Mouse (Mus musculus): ENCODE data around the gene Cdk2ap1. TPM values are rescaled to one million over a fixed set of nuclear protein-coding genes. Genes with fewer than 3 reads are reported as not detected.
"Not testable (repeated sequence)": the region's sequence is repeated elsewhere in the genome, so short reads cannot be mapped to it uniquely, and the experiment has no call there.

The Cdk2ap1 gene
- 100 to 1,000 TPM; 163 to 170 TPM for total RNA-seq (2021)
- long read RNA-seq, experiment 1, transcript Cdk2ap1-203 (3 exons, 715 nt): minor isoform, 6 of 97 reads
- long read RNA-seq, experiment 1, transcript Cdk2ap1-204 (4 exons, 1,286 nt): minor isoform, 5 of 97 reads
- long read RNA-seq, experiment 1, transcript Cdk2ap1-201 (4 exons, 1,315 nt): major isoform, 81 of 97 reads
- long read RNA-seq, experiment 1, partial matches to known transcripts: 0 of 97 reads
- long read RNA-seq, experiment 1, other reads (novel, unspliced or antisense): 4 of 97 reads
- long read RNA-seq, experiment 2, transcript Cdk2ap1-204 (4 exons, 1,286 nt): minor isoform, 6 of 111 reads
- long read RNA-seq, experiment 2, transcript Cdk2ap1-201 (4 exons, 1,315 nt): major isoform, 78 of 111 reads
- long read RNA-seq, experiment 2, transcript Cdk2ap1-203 (3 exons, 715 nt): minor isoform, 17 of 111 reads
- long read RNA-seq, experiment 2, partial matches to known transcripts: 0 of 111 reads
- long read RNA-seq, experiment 2, other reads (novel, unspliced or antisense): 8 of 111 reads

- intact Hi-C loops (cut with DNase I); DNase-seq (ENCODE audit: extremely low spot score in 1 of 2, low spot score in 2 of 2); H3K4me3 ChIP-seq: not testable (repeated sequence)
- peak within 1 kb of the TSS; percentile 69 for H3K27ac ChIP-seq
Measured at GRCm38 (mm10) chr5:124362982-124363381, at the start of gene Cdk2ap1. Gene Cdk2ap1, minus strand, starts transcription at chr5:124363082.

DNA sequence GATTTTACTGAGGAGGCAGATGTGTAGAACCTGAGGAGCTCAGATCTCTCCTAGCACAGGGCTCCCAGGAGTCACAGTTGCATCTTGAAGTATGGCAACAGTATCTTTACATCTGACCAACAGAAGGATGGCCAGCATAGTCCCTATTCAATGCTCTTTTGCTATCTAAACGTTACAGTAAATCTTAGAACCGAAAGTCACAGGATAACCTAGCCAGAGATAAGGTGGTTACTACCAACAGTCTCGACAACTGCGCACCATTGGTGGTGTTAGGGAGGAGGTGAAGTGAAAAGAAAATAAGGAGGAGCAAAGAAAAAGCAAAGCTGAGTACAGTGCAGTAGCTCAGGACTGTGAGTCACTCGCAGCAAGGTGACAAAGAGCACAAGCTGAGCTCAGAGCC is 49.3 kb upstream of the Cdk2ap1 start:
- Histone ChIP-seq H3K27ac (no peak overlapping the region), H3K4me3 (no peak overlapping the region)
- DNase-seq (ENCODE audit: extremely low spot score in 1 of 2, low spot score in 2 of 2): no peak
- no peak for TF ChIP-seq CTCF (IDR thresholded peaks at IDR 0.05)
- intact Hi-C loops (cut with DNase I): no loop called here

- peak; percentile 16; the same call in 1 of the 2 replicates for TF ChIP-seq CTCF (IDR thresholded peaks at IDR 0.05)
- intact Hi-C loops (cut with DNase I): no loop called here
- H3K27ac ChIP-seq: no peak overlapping the region
- DNase-seq (ENCODE audit: extremely low spot score in 1 of 2, low spot score in 2 of 2): no peak
- H3K4me3 ChIP-seq: no peak overlapping the region
Measured at GRCm38 (mm10) chr5:124410808-124411207, 47.9 kb upstream of the Cdk2ap1 start.

GRCm38 (mm10) chr5:124393726-124394125 is 30.8 kb upstream of the Cdk2ap1 start:
- intact Hi-C loops (cut with DNase I): no loop called here
- Histone ChIP-seq H3K27ac (no peak overlapping the region), H3K4me3 (no peak overlapping the region)
- no peak for TF ChIP-seq CTCF (IDR thresholded peaks at IDR 0.05)
- DNase-seq (ENCODE audit: extremely low spot score in 1 of 2, low spot score in 2 of 2): no peak

DNA sequence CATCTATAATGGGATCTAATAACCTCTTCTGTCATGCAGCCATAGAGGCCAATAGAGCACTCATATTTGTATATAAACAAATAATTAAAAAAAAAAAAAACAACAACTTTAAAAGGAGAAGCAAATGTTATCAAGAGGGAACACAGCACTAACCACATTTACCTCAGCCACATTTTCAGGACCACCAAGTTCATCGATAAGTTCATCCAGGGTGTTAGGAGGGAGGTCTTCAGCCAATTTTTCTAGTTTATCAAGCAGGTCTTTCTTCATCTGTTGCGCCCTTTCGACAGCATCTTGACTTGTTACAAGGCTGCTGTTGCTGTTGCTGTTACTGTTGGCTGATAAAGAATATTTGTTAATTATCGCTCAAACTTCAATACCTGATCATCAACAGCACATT is 29.5 kb upstream of the Cdk2ap1 start:
- H3K27ac ChIP-seq: no peak overlapping the region
- no peak for DNase-seq (ENCODE audit: extremely low spot score in 1 of 2, low spot score in 2 of 2)
- H3K4me3 ChIP-seq: no peak overlapping the region
- intact Hi-C loops (cut with DNase I): no loop called here
- TF ChIP-seq CTCF (IDR thresholded peaks at IDR 0.05): no peak

GRCm38 (mm10) chr5:124387932-124388331 is 25.1 kb upstream of the Cdk2ap1 start:
- DNase-seq (ENCODE audit: extremely low spot score in 1 of 2, low spot score in 2 of 2): no peak
- no peak overlapping the region for H3K4me3 ChIP-seq
- intact Hi-C loops (cut with DNase I): no loop called here
- H3K27ac ChIP-seq: no peak overlapping the region
- peak; percentile 32 for TF ChIP-seq CTCF (IDR thresholded peaks at IDR 0.05)

- no peak for DNase-seq (ENCODE audit: extremely low spot score in 1 of 2, low spot score in 2 of 2)
- H3K4me3 ChIP-seq: no peak overlapping the region
- intact Hi-C loops (cut with DNase I): no loop called here
- TF ChIP-seq CTCF (IDR thresholded peaks at IDR 0.05): no peak
- no peak overlapping the region for H3K27ac ChIP-seq
Measured at GRCm38 (mm10) chr5:124380121-124380520, 17.2 kb upstream of the Cdk2ap1 start.

GRCm38 (mm10) chr5:124377149-124377548 is 14.3 kb upstream of the Cdk2ap1 start:
- DNase-seq (ENCODE audit: extremely low spot score in 1 of 2, low spot score in 2 of 2): no peak
- TF ChIP-seq CTCF (IDR thresholded peaks at IDR 0.05): no peak
- intact Hi-C loops (cut with DNase I): no loop called here
- Histone ChIP-seq H3K4me3 (no peak overlapping the region), H3K27ac (no peak overlapping the region)

- H3K27ac ChIP-seq: no peak overlapping the region
- H3K4me3 ChIP-seq: no peak overlapping the region
- intact Hi-C loops (cut with DNase I): no loop called here
- no peak for DNase-seq (ENCODE audit: extremely low spot score in 1 of 2, low spot score in 2 of 2)
- TF ChIP-seq CTCF (IDR thresholded peaks at IDR 0.05): no peak
Measured at GRCm38 (mm10) chr5:124376401-124376800, 13.5 kb upstream of the Cdk2ap1 start.

GRCm38 (mm10) chr5:124374298-124374697 is 11.4 kb upstream of the Cdk2ap1 start:
- H3K27ac ChIP-seq: no peak overlapping the region
- intact Hi-C loops (cut with DNase I): loop anchor here (5.0 kb wide), 1 partner anchor 33 kb away; no protein-coding TSS in a partner anchor
- H3K4me3 ChIP-seq: no peak overlapping the region
- DNase-seq (ENCODE audit: extremely low spot score in 1 of 2, low spot score in 2 of 2): no peak
- no peak for TF ChIP-seq CTCF (IDR thresholded peaks at IDR 0.05)

DNA sequence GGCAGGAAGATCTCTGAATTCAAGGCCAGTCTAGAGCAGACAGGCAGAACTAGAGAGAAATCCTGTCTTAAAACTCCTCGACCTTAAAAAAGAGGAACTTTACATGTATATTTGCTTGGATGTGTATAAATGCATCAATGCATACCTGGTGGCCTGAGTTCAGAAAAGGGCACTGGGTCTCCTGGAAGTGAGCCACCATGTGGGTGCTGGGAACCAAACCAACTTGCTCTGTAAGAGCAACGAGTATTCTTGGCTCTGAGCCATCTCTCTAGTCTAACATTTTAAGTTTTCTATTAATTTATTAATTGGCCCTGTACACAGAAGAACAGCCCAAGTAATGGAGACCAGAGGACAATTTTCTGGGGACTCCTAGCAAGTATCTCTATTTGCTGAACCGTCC is 3.8 kb upstream of the Cdk2ap1 start:
- Histone ChIP-seq H3K4me3 (no peak overlapping the region), H3K27ac (no peak overlapping the region)
- no peak for DNase-seq (ENCODE audit: extremely low spot score in 1 of 2, low spot score in 2 of 2)
- TF ChIP-seq CTCF (IDR thresholded peaks at IDR 0.05): no peak
- intact Hi-C loops (cut with DNase I): no loop called here

DNA sequence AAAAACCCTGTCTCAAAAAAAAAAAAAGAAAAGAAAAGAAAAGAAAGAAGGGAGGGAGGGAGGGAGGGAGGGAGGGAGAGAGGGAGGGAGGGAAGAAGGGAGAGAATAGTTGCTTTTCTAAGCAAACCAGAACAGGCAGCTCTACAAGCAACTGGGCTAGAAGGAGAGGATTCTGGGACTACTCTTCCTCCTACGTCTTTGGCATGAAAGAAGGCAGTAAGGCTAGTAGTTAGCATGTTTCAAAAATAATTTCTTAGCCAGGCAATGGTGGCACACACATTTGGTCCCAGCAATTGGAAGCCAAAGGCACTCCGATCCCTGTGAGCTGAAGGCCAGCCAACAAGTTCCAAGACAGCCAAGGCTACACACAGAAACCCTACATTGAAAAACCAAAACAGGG is 2.9 kb upstream of the Cdk2ap1 start:
- H3K4me3 ChIP-seq: no peak overlapping the region
- intact Hi-C loops (cut with DNase I): no loop called here
- H3K27ac ChIP-seq: no peak overlapping the region
- TF ChIP-seq CTCF (IDR thresholded peaks at IDR 0.05): no peak
- no peak for DNase-seq (ENCODE audit: extremely low spot score in 1 of 2, low spot score in 2 of 2)
